Mouse (Mus musculus) C2C12 (cell line): ENCODE measurements at regions not wholly inside any gene's neighbourhood (a gene's known extent, or its start where the extent isn't known, plus 50 kb on each side); places are given as distances from the start of the nearest gene placed in this dataset.

Experiments
- CEBPB ChIP-seq: IDR thresholded peaks from one replicate; pipeline ENCODE4 v1.6.1; 2011; ENCODE audit warnings: low read depth, mild to moderate bottlenecking, control low read depth, moderate library complexity
- CTCF ChIP-seq: IDR thresholded peaks from one replicate; pipeline ENCODE4 v1.5.1; 2011; ENCODE audit not compliant: control insufficient read depth, insufficient read depth, insufficient read length
- MYOG ChIP-seq: IDR thresholded peaks from one replicate; pipeline ENCODE4 v1.6.1; 2011; ENCODE audit not compliant: control insufficient read depth, insufficient read length; ENCODE audit errors: extremely low read depth

- TF ChIP-seq CTCF (no peak), MYOG (no peak), CEBPB (no peak)
Observed at GRCm38 (mm10) chr17:93523406-93523805, 324.6 kb downstream of the Adcyap1 start.
